Mouse (Mus musculus): ENCODE measurements around the gene Ptprb. TPM values are rescaled to one million over a fixed set of nuclear protein-coding genes. Genes with fewer than 3 reads are reported as not detected.

Ptprb gene
- total and polyA plus RNA-seq, 2 experiments from 2014 or later: 3.3 to 9.8 TPM

- Histone ChIP-seq H3K4me3 (ENCODE audit: low read depth, low read length) (no peak overlapping the region), H3K9ac (replicated peaks; ENCODE audit: low read length, poor library complexity, severe bottlenecking) (no peak overlapping the region), H3K4me1 (ENCODE audit: insufficient read depth, low read length) (no peaks in the 10 kb centered on the region), H3K9me3 (ENCODE audit: low read length) (no peaks in the 10 kb centered on the region), H3K27ac (ENCODE audit: low read depth, low read length) (no peak overlapping the region), H3K4me2 (ENCODE audit: low read depth, low read length, poor library complexity, severe bottlenecking) (no peak overlapping the region), H3K36me3 (ENCODE audit: insufficient read depth, low read length) (no peaks in the 10 kb centered on the region), H3K27me3 (ENCODE audit: insufficient read depth, low read length) (no peaks in the 10 kb centered on the region)
- no peak for TF ChIP-seq CTCF (IDR thresholded peaks at IDR 0.05)
- DNase-seq (ENCODE audit: low spot score) (no peak), ATAC-seq (ENCODE audit: low FRiP score) (no peak)
- 89% methylated on average over 7 of the region's 7 CpGs for WGBS
These were observed 11.5 kb downstream of the Ptprb start for GRCm38 (mm10) chr10:116286697-116287344.

GRCm38 (mm10) chr10:116288130-116288529 lies 12.8 kb downstream of the Ptprb start:
- DNase-seq (ENCODE audit: low spot score): no peak
- no peak for ATAC-seq (ENCODE audit: low FRiP score)
- no peaks in the 10 kb centered on the region for H3K4me1 ChIP-seq (ENCODE audit: insufficient read depth, low read length)
- H3K36me3 ChIP-seq (ENCODE audit: insufficient read depth, low read length): no peaks in the 10 kb centered on the region
- no peak overlapping the region for H3K9ac ChIP-seq (replicated peaks; ENCODE audit: low read length, poor library complexity, severe bottlenecking)
- no peak overlapping the region for H3K4me2 ChIP-seq (ENCODE audit: low read depth, low read length, poor library complexity, severe bottlenecking)
- no peak overlapping the region for H3K4me3 ChIP-seq (ENCODE audit: low read depth, low read length)
- H3K9me3 ChIP-seq (ENCODE audit: low read length): no peaks in the 10 kb centered on the region
- H3K27me3 ChIP-seq (ENCODE audit: insufficient read depth, low read length): no peaks in the 10 kb centered on the region
- no peak overlapping the region for H3K27ac ChIP-seq (ENCODE audit: low read depth, low read length)
- no peak for TF ChIP-seq CTCF (IDR thresholded peaks at IDR 0.05)
- WGBS: 81% methylated on average over 9 of the region's 9 CpGs

GRCm38 (mm10) chr10:116290483-116290882 lies 15.2 kb downstream of the Ptprb start:
- TF ChIP-seq CTCF (IDR thresholded peaks at IDR 0.05): no peak

GRCm38 (mm10) chr10:116291153-116291755 lies 15.9 kb downstream of the Ptprb start:
- H3K4me1 ChIP-seq (ENCODE audit: insufficient read depth, low read length): no peaks in the 10 kb centered on the region

More at GRCm38 (mm10) chr10:116290483-116290882, 15.2 kb downstream of the Ptprb start:
- Histone ChIP-seq H3K9ac (replicated peaks; ENCODE audit: low read length, poor library complexity, severe bottlenecking) (no peak overlapping the region), H3K4me2 (ENCODE audit: low read depth, low read length, poor library complexity, severe bottlenecking) (no peak overlapping the region), H3K9me3 (ENCODE audit: low read length) (no peaks in the 10 kb centered on the region), H3K4me1 (ENCODE audit: insufficient read depth, low read length) (no peaks in the 10 kb centered on the region), H3K27me3 (ENCODE audit: insufficient read depth, low read length) (no peaks in the 10 kb centered on the region), H3K27ac (ENCODE audit: low read depth, low read length) (no peak overlapping the region), H3K36me3 (ENCODE audit: insufficient read depth, low read length) (no peaks in the 10 kb centered on the region), H3K4me3 (ENCODE audit: low read depth, low read length) (no peak overlapping the region)
- ATAC-seq (ENCODE audit: low FRiP score) (no peak), DNase-seq (ENCODE audit: low spot score) (no peak)
- WGBS: 88% methylated on average over 4 of the region's 4 CpGs

GRCm38 (mm10) chr10:116296439-116296838 lies 21.1 kb downstream of the Ptprb start:
- ATAC-seq (ENCODE audit: low FRiP score) (no peak), DNase-seq (ENCODE audit: low spot score) (no peak)
- no peak for TF ChIP-seq CTCF (IDR thresholded peaks at IDR 0.05)
- no peaks in the 10 kb centered on the region for H3K36me3 ChIP-seq (ENCODE audit: insufficient read depth, low read length)
- H3K27ac ChIP-seq (ENCODE audit: low read depth, low read length): no peak overlapping the region
- 87% methylated on average over 4 of the region's 4 CpGs for WGBS
- no peak overlapping the region for H3K4me2 ChIP-seq (ENCODE audit: low read depth, low read length, poor library complexity, severe bottlenecking)
- H3K4me1 ChIP-seq (ENCODE audit: insufficient read depth, low read length): no peaks in the 10 kb centered on the region; the same call in 1 of the 2 replicates
- no peaks in the 10 kb centered on the region for H3K9me3 ChIP-seq (ENCODE audit: low read length)
- H3K27me3 ChIP-seq (ENCODE audit: insufficient read depth, low read length): 0 out of 2 replicates have a peak, but pooled peaks cover 6% of the 10 kb centered on the region
- no peak overlapping the region for H3K9ac ChIP-seq (replicated peaks; ENCODE audit: low read length, poor library complexity, severe bottlenecking)
- no peak overlapping the region for H3K4me3 ChIP-seq (ENCODE audit: low read depth, low read length)

More at GRCm38 (mm10) chr10:116291153-116291755, 15.9 kb downstream of the Ptprb start:
- Histone ChIP-seq H3K4me3 (ENCODE audit: low read depth, low read length) (no peak overlapping the region), H3K9ac (replicated peaks; ENCODE audit: low read length, poor library complexity, severe bottlenecking) (no peak overlapping the region), H3K27ac (ENCODE audit: low read depth, low read length) (no peak overlapping the region), H3K9me3 (ENCODE audit: low read length) (no peaks in the 10 kb centered on the region), H3K4me2 (ENCODE audit: low read depth, low read length, poor library complexity, severe bottlenecking) (no peak overlapping the region), H3K36me3 (ENCODE audit: insufficient read depth, low read length) (no peaks in the 10 kb centered on the region), H3K27me3 (ENCODE audit: insufficient read depth, low read length) (no peaks in the 10 kb centered on the region)
- ATAC-seq (ENCODE audit: low FRiP score): no peak
- TF ChIP-seq CTCF (IDR thresholded peaks at IDR 0.05): no peak
- no peak for DNase-seq (ENCODE audit: low spot score)
- 84% methylated on average over 8 of the region's 8 CpGs for WGBS

GRCm38 (mm10) chr10:116297854-116298253 lies 22.5 kb downstream of the Ptprb start:
- Histone ChIP-seq H3K27ac (ENCODE audit: low read depth, low read length) (no peak overlapping the region), H3K4me3 (ENCODE audit: low read depth, low read length) (no peak overlapping the region), H3K4me1 (ENCODE audit: insufficient read depth, low read length) (no peaks in the 10 kb centered on the region; the same call in 1 of the 2 replicates), H3K36me3 (ENCODE audit: insufficient read depth, low read length) (no peaks in the 10 kb centered on the region), H3K27me3 (ENCODE audit: insufficient read depth, low read length) (0 out of 2 replicates have a peak, but pooled peaks cover 6% of the 10 kb centered on the region), H3K4me2 (ENCODE audit: low read depth, low read length, poor library complexity, severe bottlenecking) (no peak overlapping the region), H3K9ac (replicated peaks; ENCODE audit: low read length, poor library complexity, severe bottlenecking) (no peak overlapping the region), H3K9me3 (ENCODE audit: low read length) (no peaks in the 10 kb centered on the region)
- no peak for TF ChIP-seq CTCF (IDR thresholded peaks at IDR 0.05)
- ATAC-seq (ENCODE audit: low FRiP score) (no peak), DNase-seq (ENCODE audit: low spot score) (no peak)
- 86% methylated on average over 12 of the region's 12 CpGs for WGBS

All from midbrain, postnatal 0 days (tissue).